Comparison of ENCODE assay signal across 17 mouse cellular contexts in genomic region chr13:43362353-43362752, GRCm38 (mm10). TPM values are rescaled to one million over a fixed set of nuclear protein-coding genes. Genes with fewer than 3 reads are reported as not detected.
DNase-seq lines count a peak whose midpoint lies in the region; ATAC-seq and TF ChIP-seq lines count a peak whose summit lies in the region.
"Had no signal": no experiment of that assay in that cellular context is flagged by ENCODE, and none has a peak within 500 bp of the region (broad histone marks: within the 10 kb centered on the region; RNA-seq: fewer than 3 reads in every experiment).

No protein-coding gene starts in this region.

- no peaks in the 10 kb centered on the region for H3K9me3 ChIP-seq in lung, postnatal 0 days (ENCODE audit: low read length)
- H3K9me3 ChIP-seq in liver, embryonic 12.5 days (replicated peaks): no peaks in the 10 kb centered on the region
- H3K9me3 ChIP-seq: forebrain, embryonic 10.5 days; G1E; hindbrain, embryonic 10.5 days; limb, embryonic 10.5 days had no signal

- H3K9ac ChIP-seq in lung, postnatal 0 days (replicated peaks; ENCODE audit: low read depth): no peak overlapping the region
- H3K9ac ChIP-seq in liver, embryonic 12.5 days: no peak overlapping the region

- H3K36me3 ChIP-seq in lung, postnatal 0 days (ENCODE audit: insufficient read depth, low read length): no peaks in the 10 kb centered on the region
- H3K36me3 ChIP-seq in liver, embryonic 12.5 days: no peaks in the 10 kb centered on the region
- H3K36me3 ChIP-seq: forebrain, embryonic 10.5 days; G1E; hindbrain, embryonic 10.5 days; limb, embryonic 10.5 days had no signal

- ATAC-seq in lung, postnatal 0 days: no peak
- no peak for ATAC-seq in liver, embryonic 12.5 days
- ATAC-seq: hindbrain, postnatal 0 days; intestine, postnatal 0 days had no signal

- peaks cover 6% of the 10 kb centered on the region; the same call in 1 of the 2 replicates for H3K4me1 ChIP-seq in lung, postnatal 0 days (ENCODE audit: insufficient read depth, low read depth, low read length)
- H3K4me1 ChIP-seq in liver, embryonic 12.5 days: peaks cover 19% of the 10 kb centered on the region

- H3K27me3 ChIP-seq in lung, postnatal 0 days (replicated peaks; ENCODE audit: insufficient read depth, low read length): no peaks in the 10 kb centered on the region
- no peaks in the 10 kb centered on the region for H3K27me3 ChIP-seq in liver, embryonic 12.5 days (replicated peaks)

- H3K4me3 ChIP-seq in lung, postnatal 0 days (ENCODE audit: low read depth, low read length): no peak overlapping the region
- no peak overlapping the region for H3K4me3 ChIP-seq in liver, embryonic 12.5 days
- H3K4me3 ChIP-seq: forebrain, embryonic 10.5 days; hindbrain, embryonic 10.5 days; limb, embryonic 10.5 days had no signal

- H3K27ac ChIP-seq in lung, postnatal 0 days (ENCODE audit: low read length): no peak overlapping the region
- no peak overlapping the region for H3K27ac ChIP-seq in liver, embryonic 12.5 days
- H3K27ac ChIP-seq: forebrain, embryonic 10.5 days; hindbrain, embryonic 10.5 days; hindbrain, postnatal 0 days; limb, embryonic 10.5 days had no signal

- 51% methylated on average over 9 of the region's 9 CpGs for WGBS in lung, postnatal 0 days
- WGBS in liver, embryonic 12.5 days (ENCODE audit: insufficient replicate concordance): 69% methylated on average over 9 of the region's 9 CpGs

- no peak for TF ChIP-seq CTCF in lung, postnatal 0 days (IDR thresholded peaks at IDR 0.05)

- TF ChIP-seq EP300 in lung, postnatal 0 days (IDR thresholded peaks at IDR 0.05): no peak

- no peak overlapping the region for H3K4me2 ChIP-seq in lung, postnatal 0 days (replicated peaks; ENCODE audit: low read depth, low read length)
- H3K4me2 ChIP-seq in liver, embryonic 12.5 days: no peak overlapping the region

- peak; percentile 64 to 72 for DNase-seq in cerebellum, postnatal 10 days
- DNase-seq in cerebellum, adult 18-20 months: no peak
- DNase-seq in left cerebral cortex, postnatal 4 days: peak; percentile 35
- no peak for DNase-seq in left cerebral cortex, postnatal 36 days (ENCODE audit: low spot score in 2 of 2)
- peak; percentile 19 for DNase-seq in NIH3T3 (ENCODE audit: low read depth)
- peak; percentile 24 for DNase-seq in lung, postnatal 0 days (ENCODE audit: low spot score)
- DNase-seq in urinary bladder, postnatal 25 days (ENCODE audit: low spot score): no peak
- DNase-seq: embryo, embryonic 11 days; right cerebral cortex, adult 18-20 months; thymus, postnatal 36 days had no signal

- intact Hi-C loops in left cerebral cortex, postnatal 4 days (cut with DNase I): no loop called here
- intact Hi-C loops in left cerebral cortex, postnatal 36 days (cut with DNase I): no loop called here

RNA-seq across cellular contexts. Expression of gene Sirt5, which starts 2.9 kb away (rescaled TPM):
- 10 to 100 TPM; 21.0 to 23.6 TPM for total RNA-seq in left cerebral cortex, postnatal 4 days (2021)
- total RNA-seq in left cerebral cortex, postnatal 36 days (2021): 10 to 100 TPM; 17.6 to 19.5 TPM
- polyA plus RNA-seq in lung, postnatal 0 days (2015; fragmentation: Nextera tagmentation; extraction: Ambion mirVana): 11.9 and 15.6 TPM in 2 replicates
- polyA plus RNA-seq in liver, embryonic 12.5 days (2016; fragmentation: Nextera tagmentation; extraction: Ambion mirVana): 8.1 TPM in 2 replicates

RNA-seq across cellular contexts. Expression of gene Nol7, which starts 35.8 kb away (rescaled TPM):
- 100 to 1,000 TPM; 102 to 103 TPM for total RNA-seq in left cerebral cortex, postnatal 4 days (2021)
- total RNA-seq in left cerebral cortex, postnatal 36 days (2021): 10 to 100 TPM; 61.3 to 64.0 TPM
- 95.7 and 98.8 TPM in 2 replicates for polyA plus RNA-seq in lung, postnatal 0 days (2015; fragmentation: Nextera tagmentation; extraction: Ambion mirVana)
- polyA plus RNA-seq in liver, embryonic 12.5 days (2016; fragmentation: Nextera tagmentation; extraction: Ambion mirVana): 169 and 175 TPM in 2 replicates

RNA-seq across cellular contexts. Expression of gene Gfod1, which starts 58.4 kb away (rescaled TPM):
- 10 to 100 TPM; 29.8 to 31.3 TPM for total RNA-seq in left cerebral cortex, postnatal 4 days (2021)
- 100 to 1,000 TPM in 1 of 2 experiments, 10 to 100 TPM in 1; 89.0 to 108 TPM for total RNA-seq in left cerebral cortex, postnatal 36 days (2021)
- 1.6 and 2.0 TPM in 2 replicates for polyA plus RNA-seq in lung, postnatal 0 days (2015; fragmentation: Nextera tagmentation; extraction: Ambion mirVana)
- 0.18 and 0.54 TPM in 2 replicates for polyA plus RNA-seq in liver, embryonic 12.5 days (2016; fragmentation: Nextera tagmentation; extraction: Ambion mirVana)

Comparison
In these comparisons a context has a peak if more than half of its experiments do, and no peak if none do; other contexts are left out.
1. DNase-seq: peak in cerebellum, postnatal 10 days (2 of 2), left cerebral cortex, postnatal 4 days (single experiment), NIH3T3 (single experiment) and lung, postnatal 0 days (single experiment); none in cerebellum, adult 18-20 months (0 of 2), left cerebral cortex, postnatal 36 days (0 of 2) and urinary bladder, postnatal 25 days (single experiment).